Mouse (Mus musculus) midbrain, embryonic 16.5 days (tissue): ENCODE measurements around the gene Fgf15. TPM values are rescaled to one million over a fixed set of nuclear protein-coding genes. Genes with fewer than 3 reads are reported as not detected.
A peak's percentile ranks its signal among the peaks of the same experiment; 100 is the strongest.

Source experiments
- ATAC-seq: fragments of 200-750 bp; cut with Nextera tagmentation; 2 replicates; pipeline ENCODE4 v1.8.0; 2017; ENCODE audit warnings: moderate TSS enrichment
- H3K27ac ChIP-seq: fragments of 300-500 bp; sonication (generic); 2 replicates; pipeline ENCODE4 v1.5.1; 2014; ENCODE audit warnings: mild to moderate bottlenecking, low read length, mixed read lengths
- H3K27me3 ChIP-seq: fragments of 300-500 bp; sonication (generic); 2 replicates; pipeline ENCODE4 v1.6.1; 2014; ENCODE audit warnings: low read depth, low read length, mixed read lengths; ENCODE audit not compliant: control insufficient read depth, insufficient read depth
- H3K36me3 ChIP-seq: fragments of 300-500 bp; sonication (generic); 2 replicates; pipeline ENCODE4 v1.6.1; 2014; ENCODE audit warnings: mild to moderate bottlenecking, low read length, moderate library complexity, mixed read lengths; ENCODE audit not compliant: control insufficient read depth, insufficient read depth
- H3K4me1 ChIP-seq: fragments of 300-500 bp; sonication (generic); 2 replicates; pipeline ENCODE4 v1.6.1; 2014; ENCODE audit warnings: mild to moderate bottlenecking, low read length, mixed read lengths; ENCODE audit not compliant: control insufficient read depth, insufficient read depth
- H3K4me2 ChIP-seq: fragments of 300-500 bp; sonication (generic); 2 replicates; pipeline ENCODE4 v1.6.1; 2014; ENCODE audit warnings: mild to moderate bottlenecking, low read length, mixed read lengths
- H3K4me3 ChIP-seq: fragments of 300-500 bp; sonication (generic); 2 replicates; pipeline ENCODE4 v1.5.1; 2014; ENCODE audit warnings: low read depth, mild to moderate bottlenecking, low read length, moderate library complexity, mixed read lengths
- H3K9ac ChIP-seq: fragments of 300-500 bp; sonication (generic); 2 replicates; pipeline ENCODE4 v1.6.1; 2014; ENCODE audit warnings: low read depth, low read length, mixed read lengths
- H3K9me3 ChIP-seq: fragments of 300-500 bp; sonication (generic); replicated peaks from 2 replicates; pipeline ENCODE4 v1.6.1; 2014; ENCODE audit warnings: mild to moderate bottlenecking, low read length, mixed read lengths; ENCODE audit not compliant: control insufficient read depth, poor library complexity, severe bottlenecking
- WGBS: fragments of 180-500 bp; shearing (Covaris S2); extraction: QIAGEN DNeasy Blood & Tissue Kit; methylation state at CpG from one replicate; pipeline ENCODE4 v1.1.7; 2014; 5-methylcytosine and 5-hydroxymethylcytosine counted together
- polyA plus RNA-seq: library from polyadenylated mRNA; unstranded; fragments of >200 nt; fragmentation: Nextera tagmentation; extraction: Ambion mirVana; gene quantifications from 2 replicates; pipeline ENCODE4 v1.2.1, GENCODE M21; 2015

The Fgf15 gene
- polyA plus RNA-seq, 1 experiment from 2014 or later: 19.0 TPM

GRCm38 (mm10) chr7:144931778-144932177 lies 35.4 kb downstream of the Fgf15 start:
- WGBS: 19% methylated on average over 3 of the region's 3 CpGs
- ATAC-seq: no peak
- Histone ChIP-seq H3K4me2 (no peak overlapping the region), H3K27me3 (no peaks in the 10 kb centered on the region), H3K4me3 (no peak overlapping the region), H3K9ac (no peak overlapping the region), H3K36me3 (0 out of 2 replicates have a peak, but pooled peaks cover 4% of the 10 kb centered on the region), H3K9me3 (no peaks in the 10 kb centered on the region), H3K27ac (no peak overlapping the region), H3K4me1 (peaks cover 5% of the 10 kb centered on the region; the same call in 1 of the 2 replicates)

- Histone ChIP-seq H3K9ac (no peak overlapping the region), H3K4me3 (no peak overlapping the region), H3K27ac (no peak overlapping the region), H3K27me3 (no peaks in the 10 kb centered on the region), H3K4me2 (no peak overlapping the region), H3K36me3 (0 out of 2 replicates have a peak, but pooled peaks cover 4% of the 10 kb centered on the region), H3K9me3 (no peaks in the 10 kb centered on the region), H3K4me1 (peaks cover 5% of the 10 kb centered on the region)
- no peak for ATAC-seq
- 75% methylated on average over 18 of the region's 18 CpGs for WGBS
These were observed 36.1 kb downstream of the Fgf15 start for GRCm38 (mm10) chr7:144932389-144932937.

GRCm38 (mm10) chr7:144933336-144933735 lies 37.0 kb downstream of the Fgf15 start:
- no peak overlapping the region for H3K4me2 ChIP-seq
- ATAC-seq: no peak
- no peaks in the 10 kb centered on the region for H3K9me3 ChIP-seq
- peaks cover 4% of the 10 kb centered on the region; the same call in 1 of the 2 replicates for H3K27me3 ChIP-seq
- no peak overlapping the region for H3K4me3 ChIP-seq
- H3K9ac ChIP-seq: no peak overlapping the region
- 0 out of 2 replicates have a peak, but pooled peaks cover 4% of the 10 kb centered on the region for H3K36me3 ChIP-seq
- no peak overlapping the region for H3K27ac ChIP-seq
- WGBS: 92% methylated on average over 3 of the region's 3 CpGs
- H3K4me1 ChIP-seq: peaks cover 11% of the 10 kb centered on the region

- no peak overlapping the region for H3K9ac ChIP-seq
- H3K4me2 ChIP-seq: no peak overlapping the region
- H3K4me3 ChIP-seq: no peak overlapping the region
- 0 out of 2 replicates have a peak, but pooled peaks cover 4% of the 10 kb centered on the region for H3K36me3 ChIP-seq
- H3K9me3 ChIP-seq: no peaks in the 10 kb centered on the region
- no peak for ATAC-seq
- H3K4me1 ChIP-seq: peaks cover 15% of the 10 kb centered on the region
- H3K27me3 ChIP-seq: peaks cover 5% of the 10 kb centered on the region; the same call in 1 of the 2 replicates
- 96% methylated on average over 8 of the region's 8 CpGs for WGBS
- no peak overlapping the region for H3K27ac ChIP-seq
These were observed 37.5 kb downstream of the Fgf15 start for GRCm38 (mm10) chr7:144933796-144934195.

GRCm38 (mm10) chr7:144934901-144935300 lies 38.6 kb downstream of the Fgf15 start:
- no peak for ATAC-seq
- Histone ChIP-seq H3K27ac (no peak overlapping the region), H3K4me3 (no peak overlapping the region), H3K27me3 (peaks cover 16% of the 10 kb centered on the region), H3K4me2 (no peak overlapping the region), H3K36me3 (no peaks in the 10 kb centered on the region), H3K9ac (no peak overlapping the region), H3K4me1 (peaks cover 26% of the 10 kb centered on the region), H3K9me3 (no peaks in the 10 kb centered on the region)
- 74% methylated on average over 5 of the region's 5 CpGs for whole genome bisulfite sequencing

GRCm38 (mm10) chr7:144935563-144935962 lies 39.2 kb downstream of the Fgf15 start:
- Histone ChIP-seq H3K27me3 (peaks cover 18% of the 10 kb centered on the region), H3K36me3 (no peaks in the 10 kb centered on the region), H3K27ac (no peak overlapping the region), H3K4me1 (peaks cover 32% of the 10 kb centered on the region), H3K4me2 (no peak overlapping the region), H3K9ac (peak overlapping the region; percentile 41; the same call in 1 of the 2 replicates), H3K4me3 (no peak overlapping the region), H3K9me3 (no peaks in the 10 kb centered on the region)
- 52% methylated on average over 5 of the region's 5 CpGs for WGBS
- ATAC-seq: 0 out of 2 replicates have a peak, but pooled peaks have one; percentile 5

GRCm38 (mm10) chr7:144936311-144936880 lies 40.1 kb downstream of the Fgf15 start:
- peaks cover 22% of the 10 kb centered on the region for H3K27me3 ChIP-seq
- H3K9ac ChIP-seq: peak overlapping the region; percentile 41; the same call in 1 of the 2 replicates
- H3K4me3 ChIP-seq: no peak overlapping the region
- ATAC-seq: no peak
- 0 out of 2 replicates have a peak overlapping the region, but pooled peaks have one; percentile 96 for H3K4me2 ChIP-seq
- H3K9me3 ChIP-seq: no peaks in the 10 kb centered on the region
- 77% methylated on average over 4 of the region's 4 CpGs for WGBS
- H3K4me1 ChIP-seq: peaks cover 37% of the 10 kb centered on the region
- no peak overlapping the region for H3K27ac ChIP-seq
- no peaks in the 10 kb centered on the region for H3K36me3 ChIP-seq

GRCm38 (mm10) chr7:144937490-144937889 lies 41.2 kb downstream of the Fgf15 start:
- Histone ChIP-seq H3K9ac (peak overlapping the region; percentile 66), H3K4me3 (peak overlapping the region; percentile 48), H3K27me3 (peaks cover 31% of the 10 kb centered on the region), H3K36me3 (no peaks in the 10 kb centered on the region), H3K4me2 (peak overlapping the region; percentile 96), H3K4me1 (peaks cover 46% of the 10 kb centered on the region), H3K9me3 (no peaks in the 10 kb centered on the region), H3K27ac (no peak overlapping the region)
- WGBS: 1% methylated on average over 20 of the region's 20 CpGs
- ATAC-seq: peak; percentile 54

GRCm38 (mm10) chr7:144937899-144938517 lies 41.7 kb downstream of the Fgf15 start:
- Histone ChIP-seq H3K4me3 (peak overlapping the region; percentile 48), H3K4me1 (peaks cover 52% of the 10 kb centered on the region), H3K27ac (no peak overlapping the region), H3K36me3 (no peaks in the 10 kb centered on the region), H3K27me3 (peaks cover 36% of the 10 kb centered on the region), H3K9me3 (no peaks in the 10 kb centered on the region), H3K4me2 (peak overlapping the region; percentile 96), H3K9ac (peak overlapping the region; percentile 66)
- no peak for ATAC-seq
- WGBS: under 1% methylated on average over 39 of the region's 39 CpGs
